Mouse (Mus musculus): ENCODE measurements around the gene Rasef.
"Not testable (repeated sequence)": the region's sequence is repeated elsewhere in the genome, so short reads cannot be mapped to it uniquely, and the experiment has no call there.

The Rasef gene

DNA sequence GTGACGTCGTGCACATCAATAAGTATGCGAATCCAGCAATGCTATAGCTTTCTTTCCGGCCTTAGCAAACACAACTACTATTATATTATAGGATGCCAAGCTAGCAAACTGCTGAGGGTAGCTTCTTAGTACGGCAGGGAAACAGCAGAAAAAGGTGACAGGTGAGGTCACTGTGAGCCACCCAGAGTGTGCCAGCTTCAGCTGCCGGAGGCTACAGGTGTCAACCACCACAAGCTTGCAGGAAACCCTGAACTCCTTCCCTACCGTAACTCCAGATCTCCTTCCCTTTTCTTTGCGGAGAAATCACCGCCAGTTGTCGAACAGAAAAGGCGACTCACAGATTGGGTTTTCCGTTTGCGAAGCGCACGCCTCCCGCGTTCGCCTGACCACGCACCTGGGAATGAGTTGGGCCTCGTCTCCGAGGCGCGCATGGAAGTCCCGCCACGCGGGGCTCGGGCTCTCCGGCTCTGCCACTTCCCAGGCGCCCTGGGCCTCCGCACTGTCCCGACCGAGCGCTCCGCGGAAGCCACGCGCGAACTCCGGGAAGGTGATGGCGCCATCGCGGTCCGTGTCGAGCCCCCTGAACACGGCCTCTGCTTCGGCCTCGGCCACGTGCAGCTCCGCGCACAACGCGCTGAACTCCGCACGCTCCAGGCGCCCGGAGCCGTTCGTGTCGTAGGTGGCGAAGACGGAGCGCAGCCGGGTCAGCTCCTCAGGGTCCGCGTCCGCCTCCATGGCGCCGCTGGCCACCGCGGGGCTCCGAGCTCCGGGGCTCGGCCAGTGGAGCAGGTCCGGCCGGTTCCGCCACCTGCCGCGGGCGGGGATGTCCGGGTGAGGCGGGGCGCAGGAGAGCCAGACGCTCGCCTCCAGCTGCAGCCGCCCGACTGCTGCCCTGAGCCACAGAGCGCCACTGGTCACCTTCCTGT is at the start of gene Rasef:
Rasef (minus strand) TSS at position 735 of the 926 bp plus-strand sequence.
- DNase-seq (ENCODE audit: low spot score in 2 of 2): no peak

DNA sequence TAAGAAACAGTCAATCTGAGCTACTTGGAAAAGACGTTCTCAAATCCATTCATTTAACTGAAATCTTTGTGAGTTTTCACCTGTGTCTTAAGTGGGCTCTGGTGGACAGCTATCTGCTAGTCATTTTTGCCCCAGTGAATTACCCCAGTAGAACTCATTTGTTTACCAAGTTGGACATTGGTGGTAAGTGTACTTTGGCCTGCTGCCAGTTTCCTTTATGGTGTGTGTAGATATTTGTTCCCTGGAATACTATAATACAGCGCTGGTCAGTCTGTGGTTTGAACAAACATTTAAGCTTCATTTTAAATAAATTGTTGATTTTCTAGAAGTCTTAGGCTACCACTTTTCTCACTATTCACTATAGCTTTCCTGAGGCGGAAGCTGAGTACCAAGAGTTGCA is 35.8 kb upstream of the Rasef start:
- no peak for DNase-seq (ENCODE audit: low spot score in 2 of 2)

DNA sequence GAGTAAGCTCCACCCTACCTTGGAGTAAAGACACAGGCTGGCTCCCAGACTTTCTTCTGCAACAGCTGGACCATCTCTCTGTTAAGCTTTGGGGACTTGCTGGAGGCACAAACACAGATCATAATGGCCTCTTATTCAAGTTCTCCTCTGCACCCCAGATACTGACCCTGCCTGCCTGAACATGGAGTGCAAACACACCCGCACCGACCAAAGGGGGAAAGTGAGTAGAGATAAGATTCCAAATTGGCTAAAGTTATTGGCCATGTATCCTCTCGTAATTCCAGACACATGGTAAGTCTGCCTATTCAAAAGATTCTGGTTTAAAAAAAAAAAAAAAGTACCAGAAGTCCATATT is 369 bp upstream of the Rasef start:
- DNase-seq (ENCODE audit: low spot score in 2 of 2): no peak

DNA sequence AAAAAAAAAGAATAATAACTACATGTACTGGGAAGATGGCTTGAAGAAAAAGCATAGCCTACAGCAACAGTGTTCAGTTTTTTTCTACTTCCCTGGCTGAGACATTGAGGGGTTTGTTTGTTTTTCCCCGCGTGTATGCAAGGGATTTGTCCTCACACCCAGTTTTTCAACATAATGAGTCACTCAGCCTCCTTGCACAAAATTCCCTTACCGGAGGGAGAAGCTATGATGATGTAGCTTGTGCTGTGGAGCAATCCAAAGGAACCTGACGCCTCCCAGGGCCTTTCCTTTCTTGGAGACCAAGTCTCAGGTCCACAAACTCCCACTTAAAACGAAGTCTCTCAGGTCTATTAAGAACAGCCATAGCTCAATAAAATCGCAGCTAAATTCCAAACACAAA is 1.3 kb downstream of the Rasef start:
- no peak for DNase-seq (ENCODE audit: low spot score in 2 of 2)

GRCm38 (mm10) chr4:73788076-73788730 is 2.6 kb downstream of the Rasef start:
- no peak for DNase-seq (ENCODE audit: low spot score in 2 of 2)

GRCm38 (mm10) chr4:73784147-73784546 is 6.6 kb downstream of the Rasef start:
- no peak for DNase-seq (ENCODE audit: low spot score in 2 of 2)

DNA sequence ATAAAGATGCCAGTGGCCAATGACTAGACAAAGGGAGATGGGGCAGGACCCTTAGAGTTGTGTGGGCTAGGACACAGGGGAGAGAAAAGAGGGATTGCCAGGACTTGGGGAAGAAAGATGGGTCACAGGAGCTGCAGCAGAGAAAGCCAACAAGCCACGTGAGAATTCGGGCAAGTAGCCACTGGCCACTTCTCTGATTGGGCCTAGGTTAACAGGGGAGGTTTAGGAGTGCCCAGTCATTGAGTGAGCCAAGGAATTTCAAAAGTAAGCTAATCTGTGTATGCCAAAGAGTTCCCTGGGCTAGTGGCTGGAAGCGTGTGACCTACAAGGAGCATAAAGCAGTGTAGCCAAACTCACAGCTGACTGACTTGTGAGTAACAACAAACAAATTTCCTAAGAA is 9.7 kb downstream of the Rasef start:
- DNase-seq (ENCODE audit: low spot score in 2 of 2): no peak

DNA sequence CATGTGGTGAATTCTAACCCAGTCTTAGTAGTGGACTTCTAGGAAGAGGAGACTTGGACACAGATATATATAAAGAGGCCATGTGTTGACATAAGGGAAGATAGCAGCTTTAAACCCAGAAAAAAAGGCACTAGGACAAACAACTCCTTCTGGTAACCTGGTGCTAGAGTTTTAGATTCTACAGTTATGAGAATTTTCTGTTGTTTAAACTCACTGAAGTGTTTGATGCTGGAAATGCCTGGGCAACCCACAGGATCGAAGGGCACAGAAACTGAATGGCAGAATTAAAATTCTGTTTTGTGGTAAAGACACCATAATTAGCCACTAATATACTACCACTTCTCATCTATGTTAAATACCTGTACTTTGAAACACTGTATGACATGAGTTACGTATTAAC is 15.5 kb downstream of the Rasef start:
- no peak for DNase-seq (ENCODE audit: low spot score in 2 of 2)

GRCm38 (mm10) chr4:73773831-73774810 is 16.7 kb downstream of the Rasef start:
- DNase-seq (ENCODE audit: low spot score in 2 of 2): no peak

DNA sequence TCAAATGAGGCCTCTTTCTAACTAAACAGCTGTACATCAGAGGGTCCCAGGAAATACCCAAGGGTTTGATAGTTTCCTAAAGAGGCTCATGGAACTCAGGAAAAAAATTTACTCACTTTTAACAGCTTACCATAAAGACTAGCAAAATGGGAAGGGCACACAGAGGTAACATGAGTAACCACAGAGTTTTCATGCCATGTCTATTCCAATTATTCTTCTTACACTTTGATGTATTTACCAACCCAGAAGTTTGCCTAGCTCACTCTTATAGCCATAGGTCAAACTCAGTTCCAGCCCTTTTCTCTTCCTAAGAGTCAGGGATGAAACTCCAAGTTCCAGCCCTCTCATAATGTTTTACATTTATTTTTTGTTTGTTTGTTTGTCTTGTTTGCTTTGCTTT is 18.8 kb downstream of the Rasef start:
- DNase-seq (ENCODE audit: low spot score in 2 of 2): no peak

- no peak for DNase-seq (ENCODE audit: low spot score in 2 of 2)
Observed at GRCm38 (mm10) chr4:73770592-73770991, 20.2 kb downstream of the Rasef start.

DNA sequence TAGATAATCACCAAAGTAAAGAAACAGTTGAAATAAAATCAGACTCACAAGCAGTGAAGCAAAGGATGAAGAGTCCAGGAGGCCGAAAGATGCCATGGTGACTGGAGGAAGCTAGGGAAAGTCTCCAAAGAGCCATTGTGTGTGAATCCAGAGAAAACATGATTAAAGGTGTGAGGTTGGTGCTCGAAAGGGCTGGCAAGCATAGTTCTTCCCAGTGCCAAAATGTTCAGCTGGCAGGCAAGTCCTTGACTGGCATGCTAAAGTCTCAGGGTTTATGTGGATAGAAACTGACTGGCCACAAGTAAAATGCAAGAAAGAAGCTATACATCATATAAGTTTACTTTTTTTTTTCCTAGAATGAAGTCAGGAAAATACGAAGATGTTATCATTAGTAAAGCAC is 22.6 kb downstream of the Rasef start:
- no peak for DNase-seq (ENCODE audit: low spot score in 2 of 2)

DNA sequence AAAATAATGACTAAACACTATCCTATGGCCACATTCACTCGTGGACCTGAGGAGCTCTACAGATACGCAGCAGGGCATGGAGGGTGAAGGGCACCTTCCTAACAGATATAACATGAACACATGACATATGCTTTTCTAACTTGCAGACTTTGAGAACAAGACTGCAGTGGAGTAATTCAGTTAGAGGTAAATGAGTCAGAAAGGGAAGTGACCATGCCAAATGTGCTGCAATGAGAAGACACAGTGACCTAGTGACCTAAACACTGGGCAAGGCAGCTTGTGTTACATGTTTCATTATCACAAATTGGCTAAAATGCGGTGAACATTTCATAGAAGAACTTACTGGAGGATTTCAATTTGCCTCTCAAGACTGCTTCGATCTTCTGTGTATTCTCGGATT is 42.6 kb downstream of the Rasef start:
- DNase-seq (ENCODE audit: low spot score in 2 of 2): no peak

GRCm38 (mm10) chr4:73739439-73739838 is 51.4 kb downstream of the Rasef start:
- no peak for DNase-seq (ENCODE audit: low spot score in 2 of 2)

- DNase-seq (ENCODE audit: low spot score in 2 of 2): no peak
Observed at GRCm38 (mm10) chr4:73719819-73720218, 71.0 kb downstream of the Rasef start.

DNA sequence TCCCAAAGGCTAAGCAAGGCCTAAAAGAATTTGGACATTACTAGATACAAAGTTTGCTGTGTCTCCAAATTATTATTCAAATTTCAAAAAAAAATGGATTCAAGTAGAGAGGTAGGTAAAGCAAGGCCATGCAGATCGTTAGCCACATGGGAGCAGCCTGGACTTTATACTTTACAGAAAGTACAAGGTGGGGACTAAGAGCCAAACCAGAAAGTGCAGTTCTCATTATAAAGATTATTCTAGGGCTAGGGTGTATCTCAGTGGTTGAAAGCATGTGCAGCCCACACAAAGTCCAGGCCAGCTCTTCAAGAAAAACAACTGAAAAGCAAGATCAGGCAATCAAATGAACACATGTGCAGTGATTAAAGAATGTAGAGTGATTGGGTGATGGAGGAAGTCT is 72.0 kb downstream of the Rasef start:
- no peak for DNase-seq (ENCODE audit: low spot score in 2 of 2)

- DNase-seq (ENCODE audit: low spot score in 2 of 2): not testable (repeated sequence)
Observed at GRCm38 (mm10) chr4:73683216-73683615, 107.6 kb downstream of the Rasef start, which contains the start of gene Gm428. Gm428 (plus strand) TSS chr4:73683516.

DNA sequence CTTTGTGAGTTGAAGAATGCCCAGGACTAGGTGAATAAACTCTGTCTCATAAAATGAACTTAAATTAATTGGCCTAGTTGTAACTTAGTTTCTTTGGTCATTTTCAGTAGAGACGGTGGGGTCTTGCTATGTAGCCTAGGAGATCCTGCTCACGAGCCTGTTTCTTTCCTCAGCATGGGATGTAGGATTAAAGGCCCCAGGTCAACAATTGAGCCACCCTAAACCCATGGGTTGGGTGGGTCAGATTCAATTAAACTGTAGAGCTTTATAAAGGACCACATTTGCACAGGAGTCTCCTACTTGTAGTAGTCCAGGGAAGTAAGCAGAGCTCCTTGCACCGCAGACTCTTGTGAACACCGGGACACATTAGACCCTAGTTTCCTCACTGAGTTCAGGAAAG is 122.7 kb downstream of the Rasef start, which contains the start of gene Gm11239:
Gm11239 (plus strand) TSS at position 301 of the 400 bp plus-strand sequence.
- DNase-seq (ENCODE audit: low spot score in 2 of 2): not testable (repeated sequence)

Measured in spleen, postnatal 4 days (tissue).